Comparison of ENCODE assay signal across 9 mouse cellular contexts in the genomic region with DNA sequence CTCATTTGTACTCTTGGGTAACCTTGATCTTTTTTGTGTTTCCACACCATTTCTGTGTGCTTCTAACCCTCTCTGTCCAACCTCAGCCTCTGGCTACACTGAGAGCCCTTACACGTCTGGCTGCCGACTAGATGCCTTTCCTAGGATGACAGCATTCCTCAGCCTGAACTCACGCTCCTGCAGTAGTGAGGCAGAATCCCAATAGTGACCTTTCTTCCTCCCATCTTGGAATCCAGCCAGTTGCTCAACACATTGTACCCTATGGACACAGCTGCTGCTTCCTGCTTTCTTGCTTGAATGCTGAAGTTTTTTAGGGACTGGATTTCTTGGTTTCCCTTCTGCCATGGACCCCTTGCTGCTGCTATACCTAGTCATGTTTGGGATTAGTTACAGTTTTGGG. TPM values are rescaled to one million over a fixed set of nuclear protein-coding genes. Genes with fewer than 3 reads are reported as not detected.
DNase-seq lines count a peak whose midpoint lies in the region; ATAC-seq and TF ChIP-seq lines count a peak whose summit lies in the region.
"Had no signal": no experiment of that assay in that cellular context is flagged by ENCODE, and none has a peak within 500 bp of the region (broad histone marks: within the 10 kb centered on the region; RNA-seq: fewer than 3 reads in every experiment).

No protein-coding gene starts in this region.

- no peaks in the 10 kb centered on the region for H3K9me3 ChIP-seq in lung, embryonic 14.5 days (ENCODE audit: low read depth, low read length)
- H3K9me3 ChIP-seq: liver, embryonic 13.5 days had no signal

- TF ChIP-seq CTCF in lung, embryonic 14.5 days (IDR thresholded peaks at IDR 0.05; ENCODE audit: low read depth): no peak

- 9% methylated on average over 3 of the region's 3 CpGs for WGBS in lung, embryonic 14.5 days

- intact Hi-C loops in heart, postnatal 25 days (cut with DNase I): loop anchor here (5.0 kb wide), 1 partner anchor 33 kb away; no protein-coding TSS in a partner anchor

- H3K4me3 ChIP-seq in lung, embryonic 14.5 days (ENCODE audit: low read depth, low read length): no peak overlapping the region
- H3K4me3 ChIP-seq: liver, embryonic 13.5 days had no signal

- 0 out of 2 replicates have a peak, but pooled peaks cover 2% of the 10 kb centered on the region for H3K4me1 ChIP-seq in lung, embryonic 14.5 days (ENCODE audit: insufficient read depth)

- H3K4me2 ChIP-seq in lung, embryonic 14.5 days: no peak overlapping the region
- H3K4me2 ChIP-seq: liver, embryonic 13.5 days had no signal

- H3K27ac ChIP-seq in lung, embryonic 14.5 days (ENCODE audit: low read depth): no peak overlapping the region
- H3K27ac ChIP-seq: liver, embryonic 13.5 days had no signal

- no peak overlapping the region for H3K9ac ChIP-seq in lung, embryonic 14.5 days
- H3K9ac ChIP-seq: liver, embryonic 13.5 days had no signal

- peak; percentile 70 for ATAC-seq in lung, embryonic 14.5 days (ENCODE audit: insufficient read depth)
- ATAC-seq in megakaryocyte-erythroid progenitor cell, adult 5-6 weeks (replicated peaks; ENCODE audit: low FRiP score, low TSS enrichment, poor library complexity, severe bottlenecking): no peak

- peaks cover 15% of the 10 kb centered on the region for H3K36me3 ChIP-seq in lung, embryonic 14.5 days (ENCODE audit: insufficient read depth)

- DNase-seq in heart, adult 11 months: peak; percentile 93
- no peak for DNase-seq in heart, postnatal 25 days (ENCODE audit: low spot score)
- peak; percentile 53 for DNase-seq in adrenal gland, postnatal 14 days
- peak; percentile 51 for DNase-seq in heart, postnatal 4 days
- DNase-seq in lung, embryonic 14.5 days: peak; percentile 91
- DNase-seq in urinary bladder, postnatal 10 days (ENCODE audit: low spot score): no peak
- no peak for DNase-seq in right cerebral cortex, postnatal 10 days (ENCODE audit: low spot score in 2 of 2)
- DNase-seq: liver, embryonic 13.5 days had no signal

- H3K27me3 ChIP-seq in lung, embryonic 14.5 days (ENCODE audit: insufficient read depth, low read length): no peaks in the 10 kb centered on the region
- H3K27me3 ChIP-seq: liver, embryonic 13.5 days had no signal

RNA-seq across cellular contexts. Expression of gene Msl2, which starts 36.1 kb away (rescaled TPM):
- total RNA-seq in heart, postnatal 25 days (2021): 10 to 100 TPM; 29.2 to 35.0 TPM
- 42.5 and 47.4 TPM in 2 replicates for total RNA-seq in adrenal gland, postnatal 14 days (2021)
- 10 to 100 TPM; 38.4 to 41.7 TPM for total RNA-seq in heart, postnatal 4 days (2021)
- polyA plus RNA-seq in lung, embryonic 14.5 days (2014; fragmentation: Nextera tagmentation; extraction: Ambion mirVana): 7.4 and 8.4 TPM in 2 replicates
- total RNA-seq in megakaryocyte-erythroid progenitor cell, adult 5-6 weeks (2014; fragmentation: Nextera tagmentation): 50.4 and 86.2 TPM in 2 replicates
- total RNA-seq in megakaryocyte-erythroid progenitor cell, adult 5-6 weeks (2017): 50.3 and 52.2 TPM in 2 replicates

Comparison
In these comparisons a context has a peak if more than half of its experiments do, and no peak if none do; other contexts are left out.
1. DNase-seq: peak in heart, adult 11 months (single experiment), adrenal gland, postnatal 14 days (single experiment), heart, postnatal 4 days (single experiment) and lung, embryonic 14.5 days (single experiment); none in heart, postnatal 25 days (single experiment), urinary bladder, postnatal 10 days (single experiment) and right cerebral cortex, postnatal 10 days (0 of 2).